Mouse (Mus musculus): Measurements from ENCODE around the gene Olfr239. TPM values are rescaled to one million over a fixed set of nuclear protein-coding genes. Genes with fewer than 3 reads are reported as not detected.
"Not testable (repeated sequence)": the region's sequence is repeated elsewhere in the genome, so short reads cannot be mapped to it uniquely, and the experiment has no call there.

The Olfr239 gene
- total RNA-seq (2017): not detected in 2 replicates

GRCm38 (mm10) chr17:33191002-33191401 lies at the start of gene Olfr239:
Gene Olfr239, plus strand, starts transcription at chr17:33191302.
- not testable (repeated sequence) for ATAC-seq (ENCODE audit: extremely low read depth, insufficient number of reproducible peaks, low FRiP score, poor library complexity, severe bottlenecking)

GRCm38 (mm10) chr17:33168147-33168546 lies 23.0 kb upstream of the Olfr239 start, which contains the start of gene Olfr55:
Gene Olfr55, plus strand, starts transcription at chr17:33168447.
- ATAC-seq (ENCODE audit: extremely low read depth, insufficient number of reproducible peaks, low FRiP score, poor library complexity, severe bottlenecking): not testable (repeated sequence)

- no peak for ATAC-seq (ENCODE audit: extremely low read depth, insufficient number of reproducible peaks, low FRiP score, poor library complexity, severe bottlenecking)
Measured at GRCm38 (mm10) chr17:33221590-33221989, 30.5 kb downstream of the Olfr239 start, which contains the start of gene Olfr1564. Gene Olfr1564, minus strand, starts transcription at chr17:33221690.

- ATAC-seq (ENCODE audit: extremely low read depth, insufficient number of reproducible peaks, low FRiP score, poor library complexity, severe bottlenecking): not testable (repeated sequence)
Measured at GRCm38 (mm10) chr17:33236646-33237045, 45.5 kb downstream of the Olfr239 start.

Other genes starting within 250 kb of the Olfr239 start
- gene Cyp4f13, start 243.9 kb upstream of the Olfr239 start, total RNA-seq (2017): 29.6 and 36.0 TPM in 2 replicates
- gene Zfp472, start 225.5 kb upstream of the Olfr239 start, total RNA-seq (2017): 15.1 and 15.5 TPM in 2 replicates
- gene Zfp952, start 198.2 kb upstream of the Olfr239 start, total RNA-seq (2017): 20.5 and 28.3 TPM in 2 replicates
- 4.2 and 5.3 TPM in 2 replicates for gene Zfp763, start 157.9 kb upstream of the Olfr239 start, total RNA-seq (2017)
- gene 4921501E09Rik, start 123.2 kb upstream of the Olfr239 start, total RNA-seq (2017): not detected in 2 replicates
- 3.2 and 4.2 TPM in 2 replicates for gene Zfp563, start 102.0 kb upstream of the Olfr239 start, total RNA-seq (2017)
- not detected in 2 replicates for gene Morc2b, start 51.6 kb upstream of the Olfr239 start, total RNA-seq (2017)
- not detected in 2 replicates for gene Olfr55, start 22.9 kb upstream of the Olfr239 start, total RNA-seq (2017)
- gene Olfr1564, start 30.4 kb downstream of the Olfr239 start, total RNA-seq (2017): not detected in 2 replicates
- 7.2 and 9.3 TPM in 2 replicates for gene Zfp955a, start 63.8 kb downstream of the Olfr239 start, total RNA-seq (2017)
- gene Olfr63, start 73.4 kb downstream of the Olfr239 start, total RNA-seq (2017): not detected in 2 replicates
- gene Zfp955b, start 98.2 kb downstream of the Olfr239 start, total RNA-seq (2017): 5.1 and 7.6 TPM in 2 replicates
- 6.8 and 7.4 TPM in 2 replicates for gene Zfp81, start 167.6 kb downstream of the Olfr239 start, total RNA-seq (2017)
- gene Zfp101, start 203.3 kb downstream of the Olfr239 start, total RNA-seq (2017): 17.2 and 18.7 TPM in 2 replicates
- not detected in 2 replicates for gene Actl9, start 241.6 kb downstream of the Olfr239 start, total RNA-seq (2017)